Mouse (Mus musculus) forebrain, postnatal 0 days (tissue): Measurements from ENCODE around the gene Gm43191. TPM values are rescaled to one million over a fixed set of nuclear protein-coding genes. Genes with fewer than 3 reads are reported as not detected.

Source experiments
- ATAC-seq: fragments of 200-750 bp; cut with Nextera tagmentation; 2 replicates; pipeline ENCODE4 v1.8.0; 2017; ENCODE audit warnings: mild to moderate bottlenecking, moderate library complexity
- DNase-seq: peaks from one replicate; pipeline ENCODE4 v3.0.0-alpha.2; 2015
- H3K27ac ChIP-seq: fragments of 300-500 bp; sonication (generic); 2 replicates; pipeline ENCODE4 v1.5.1; 2014; ENCODE audit warnings: low read depth, mild to moderate bottlenecking, antibody characterized with exemption, low read length, moderate library complexity, mixed read lengths
- H3K27me3 ChIP-seq: fragments of 300-500 bp; sonication (generic); 2 replicates; pipeline ENCODE4 v1.6.1; 2014; ENCODE audit warnings: mild to moderate bottlenecking, low read length, mixed read lengths; ENCODE audit not compliant: insufficient read depth
- H3K36me3 ChIP-seq: fragments of 300-500 bp; sonication (generic); 2 replicates; pipeline ENCODE4 v1.6.1; 2014; ENCODE audit warnings: mild to moderate bottlenecking, moderate library complexity; ENCODE audit not compliant: insufficient read depth
- H3K4me1 ChIP-seq: fragments of 300-500 bp; sonication (generic); 2 replicates; pipeline ENCODE4 v1.6.1; 2014; ENCODE audit warnings: antibody characterized with exemption; ENCODE audit not compliant: insufficient read depth
- H3K4me2 ChIP-seq: fragments of 300-500 bp; sonication (generic); 2 replicates; pipeline ENCODE4 v1.6.1; 2014; ENCODE audit warnings: low read depth, mild to moderate bottlenecking, moderate library complexity
- H3K4me3 ChIP-seq: fragments of 300-500 bp; sonication (generic); 2 replicates; pipeline ENCODE4 v1.5.1; 2014; ENCODE audit warnings: low read depth, low read length, mixed read lengths
- H3K9ac ChIP-seq: fragments of 300-500 bp; sonication (generic); 2 replicates; pipeline ENCODE4 v1.6.1; 2014; ENCODE audit warnings: mild to moderate bottlenecking
- H3K9me3 ChIP-seq: fragments of 300-500 bp; sonication (generic); 2 replicates; pipeline ENCODE4 v1.6.1; 2016; ENCODE audit warnings: low read length
- CTCF ChIP-seq: sonication (generic); IDR thresholded peaks from 2 replicates; pipeline ENCODE4 v1.5.1; 2016; ENCODE audit warnings: antibody characterized with exemption, control low read depth, low read depth
- WGBS: fragments of 180-500 bp; shearing (Covaris S2); extraction: QIAGEN DNeasy Blood & Tissue Kit; methylation state at CpG from one replicate; pipeline ENCODE4 v1.1.7; 2014; 5-methylcytosine and 5-hydroxymethylcytosine counted together
- polyA plus RNA-seq: library from polyadenylated mRNA; unstranded; fragments of >200 nt; fragmentation: Nextera tagmentation; extraction: Ambion mirVana; gene quantifications from 2 replicates; pipeline ENCODE4 v1.2.1, GENCODE M21; 2015
- total RNA-seq: library from RNA; depleted of rRNA; stranded (reverse); fragments of >200 nt; gene quantifications from 2 replicates; pipeline ENCODE4 v1.2.3, GENCODE M21; 2014

Gene Gm43191
- total and polyA plus RNA-seq, 2 experiments from 2014 or later: not detected

DNA sequence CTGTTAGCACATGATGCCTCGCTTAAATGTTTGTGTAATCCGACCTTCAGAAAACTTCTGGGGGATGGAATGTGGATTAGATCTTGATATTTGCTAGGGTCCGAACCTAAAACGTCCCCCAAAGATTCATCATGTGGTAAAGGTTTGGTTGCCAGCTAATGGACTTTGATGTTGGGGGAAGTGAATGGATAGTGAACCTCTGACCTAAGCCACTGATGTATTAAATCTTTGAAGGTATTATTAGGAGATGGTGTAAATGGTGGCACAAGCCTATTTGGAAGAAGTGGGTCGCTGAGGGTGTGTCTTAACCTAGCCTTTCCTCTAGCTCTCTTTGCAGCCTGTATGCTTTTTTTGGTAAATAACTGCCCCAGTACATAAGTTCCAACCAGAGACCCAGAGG lies 32.0 kb upstream of the Gm43191 start:
- H3K4me1 ChIP-seq: peaks cover 6% of the 10 kb centered on the region; the same call in 1 of the 2 replicates
- H3K9me3 ChIP-seq: no peaks in the 10 kb centered on the region
- H3K36me3 ChIP-seq: no peaks in the 10 kb centered on the region
- H3K27me3 ChIP-seq: no peaks in the 10 kb centered on the region
- peak overlapping the region; percentile 90 for H3K4me2 ChIP-seq
- peak overlapping the region; percentile 98 for H3K4me3 ChIP-seq
- no peak for TF ChIP-seq CTCF
- DNase-seq: no peak
- H3K9ac ChIP-seq: peak overlapping the region; percentile 89; the same call in 1 of the 2 replicates
- 33% methylated on average over 5 of the region's 5 CpGs for WGBS
- ATAC-seq: no peak
- no peak overlapping the region for H3K27ac ChIP-seq

DNA sequence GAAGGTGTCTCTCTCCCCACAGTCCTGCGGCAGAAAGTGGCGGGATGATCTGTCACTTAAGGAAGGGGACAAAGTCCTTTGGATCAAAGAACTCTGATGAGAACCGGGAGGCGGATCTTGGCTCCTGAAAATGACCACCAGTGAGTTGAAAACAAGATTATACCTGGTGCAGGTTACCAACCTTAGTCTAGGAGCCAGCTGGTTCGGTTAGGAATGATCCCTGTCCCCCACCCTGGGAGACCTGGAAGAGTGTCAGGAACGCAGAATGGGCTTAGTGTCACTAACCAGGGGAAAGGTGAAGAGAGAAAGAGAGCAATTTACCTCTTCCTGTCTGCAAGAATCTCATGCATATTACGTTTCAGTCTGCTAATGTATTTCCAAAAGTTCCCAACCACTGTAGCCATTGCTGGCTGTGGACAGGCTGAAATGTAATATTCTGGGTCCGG lies 31.4 kb upstream of the Gm43191 start, which contains the start of gene Slc35a3:
Gene Slc35a3, minus strand, starts transcription at position 396 of the 446 bp plus-strand sequence.
- 3% methylated on average over 8 of the region's 8 CpGs for WGBS
- Histone ChIP-seq H3K27ac (peak within 1 kb of the TSS; percentile 40), H3K4me1 (peaks cover 6% of the 10 kb centered on the region; the same call in 1 of the 2 replicates), H3K4me3 (peak within 1 kb of the TSS; percentile 98), H3K9me3 (no peaks in the 10 kb centered on the region), H3K9ac (peak within 1 kb of the TSS; percentile 89), H3K4me2 (peak within 1 kb of the TSS; percentile 90), H3K36me3 (no peaks in the 10 kb centered on the region), H3K27me3 (no peaks in the 10 kb centered on the region)
- TF ChIP-seq CTCF: no peak
- ATAC-seq: peak; percentile 28; the same call in 1 of the 2 replicates
- DNase-seq: no peak

GRCm38 (mm10) chr3:116711624-116712435 lies 30.8 kb upstream of the Gm43191 start:
- H3K4me1 ChIP-seq: peaks cover 6% of the 10 kb centered on the region; the same call in 1 of the 2 replicates
- H3K27ac ChIP-seq: peak overlapping the region; percentile 40
- DNase-seq (peak; percentile 77), ATAC-seq (peak; percentile 97)
- H3K9ac ChIP-seq: peak overlapping the region; percentile 89
- peak overlapping the region; percentile 98 for H3K4me3 ChIP-seq
- H3K27me3 ChIP-seq: no peaks in the 10 kb centered on the region
- no peaks in the 10 kb centered on the region for H3K36me3 ChIP-seq
- no peaks in the 10 kb centered on the region for H3K9me3 ChIP-seq
- H3K4me2 ChIP-seq: peak overlapping the region; percentile 90
- no peak for TF ChIP-seq CTCF
- WGBS: under 1% methylated on average over 71 of the region's 85 CpGs

DNA sequence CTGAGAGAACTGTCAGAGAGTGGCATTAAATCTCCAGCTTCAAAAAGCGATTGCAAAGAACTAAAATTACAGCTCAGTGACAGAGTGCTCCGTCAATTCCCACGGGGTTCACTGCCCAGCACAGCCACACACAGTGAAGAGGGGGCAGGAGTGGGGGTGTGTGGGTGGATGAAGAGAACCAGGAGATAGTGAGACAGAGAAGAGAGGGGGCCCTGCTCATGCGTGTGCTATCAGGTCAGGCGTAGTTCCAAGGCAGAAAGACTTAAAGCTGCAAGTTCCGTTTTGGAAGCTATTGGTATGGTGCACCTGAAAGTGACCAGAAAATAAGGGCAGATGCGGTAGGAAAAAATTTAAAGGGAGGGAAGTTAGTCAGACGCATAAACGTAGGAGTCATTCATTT lies 29.9 kb upstream of the Gm43191 start:
- TF ChIP-seq CTCF: no peak
- Histone ChIP-seq H3K27ac (no peak overlapping the region), H3K4me3 (peak overlapping the region; percentile 98), H3K4me2 (peak overlapping the region; percentile 90), H3K9me3 (no peaks in the 10 kb centered on the region), H3K9ac (no peak overlapping the region), H3K4me1 (peaks cover 6% of the 10 kb centered on the region; the same call in 1 of the 2 replicates), H3K27me3 (no peaks in the 10 kb centered on the region), H3K36me3 (no peaks in the 10 kb centered on the region)
- DNase-seq: no peak
- ATAC-seq: no peak
- 61% methylated on average over 9 of the region's 9 CpGs for whole genome bisulfite sequencing

- TF ChIP-seq CTCF: no peak
- DNase-seq (no peak), ATAC-seq (no peak)
- Histone ChIP-seq H3K9me3 (no peaks in the 10 kb centered on the region), H3K36me3 (no peaks in the 10 kb centered on the region), H3K4me2 (no peak overlapping the region), H3K4me1 (peaks cover under 1% of the 10 kb centered on the region; the same call in 1 of the 2 replicates), H3K4me3 (no peak overlapping the region), H3K27ac (no peak overlapping the region), H3K9ac (no peak overlapping the region), H3K27me3 (no peaks in the 10 kb centered on the region)
- 89% methylated on average over 1 of the region's 1 CpGs for WGBS
Measured at GRCm38 (mm10) chr3:116705637-116706204, 24.7 kb upstream of the Gm43191 start.

- Histone ChIP-seq H3K4me3 (no peak overlapping the region), H3K9me3 (no peaks in the 10 kb centered on the region), H3K36me3 (no peaks in the 10 kb centered on the region), H3K4me2 (no peak overlapping the region), H3K9ac (no peak overlapping the region), H3K4me1 (no peaks in the 10 kb centered on the region), H3K27ac (no peak overlapping the region), H3K27me3 (no peaks in the 10 kb centered on the region)
- 96% methylated on average over 5 of the region's 5 CpGs for WGBS
- no peak for TF ChIP-seq CTCF
- no peak for DNase-seq
- no peak for ATAC-seq
Measured at GRCm38 (mm10) chr3:116703835-116704234, 22.8 kb upstream of the Gm43191 start.

GRCm38 (mm10) chr3:116702647-116703272 lies 21.7 kb upstream of the Gm43191 start:
- Histone ChIP-seq H3K4me2 (no peak overlapping the region), H3K4me3 (no peak overlapping the region), H3K4me1 (no peaks in the 10 kb centered on the region), H3K36me3 (no peaks in the 10 kb centered on the region), H3K27me3 (no peaks in the 10 kb centered on the region), H3K27ac (no peak overlapping the region), H3K9ac (no peak overlapping the region), H3K9me3 (no peaks in the 10 kb centered on the region)
- WGBS: 97% methylated on average over 1 of the region's 1 CpGs
- no peak for TF ChIP-seq CTCF
- ATAC-seq (no peak), DNase-seq (no peak)
